Mouse (Mus musculus) lung, postnatal 4 days (tissue): ENCODE data around the gene Actn4.
A peak's percentile ranks its signal among the peaks of the same experiment; 100 is the strongest.

Source experiments
- DNase-seq, 2 experiments: peaks; one replicate each; pipeline ENCODE4 v3.0.0; 2021

Actn4 gene

DNA sequence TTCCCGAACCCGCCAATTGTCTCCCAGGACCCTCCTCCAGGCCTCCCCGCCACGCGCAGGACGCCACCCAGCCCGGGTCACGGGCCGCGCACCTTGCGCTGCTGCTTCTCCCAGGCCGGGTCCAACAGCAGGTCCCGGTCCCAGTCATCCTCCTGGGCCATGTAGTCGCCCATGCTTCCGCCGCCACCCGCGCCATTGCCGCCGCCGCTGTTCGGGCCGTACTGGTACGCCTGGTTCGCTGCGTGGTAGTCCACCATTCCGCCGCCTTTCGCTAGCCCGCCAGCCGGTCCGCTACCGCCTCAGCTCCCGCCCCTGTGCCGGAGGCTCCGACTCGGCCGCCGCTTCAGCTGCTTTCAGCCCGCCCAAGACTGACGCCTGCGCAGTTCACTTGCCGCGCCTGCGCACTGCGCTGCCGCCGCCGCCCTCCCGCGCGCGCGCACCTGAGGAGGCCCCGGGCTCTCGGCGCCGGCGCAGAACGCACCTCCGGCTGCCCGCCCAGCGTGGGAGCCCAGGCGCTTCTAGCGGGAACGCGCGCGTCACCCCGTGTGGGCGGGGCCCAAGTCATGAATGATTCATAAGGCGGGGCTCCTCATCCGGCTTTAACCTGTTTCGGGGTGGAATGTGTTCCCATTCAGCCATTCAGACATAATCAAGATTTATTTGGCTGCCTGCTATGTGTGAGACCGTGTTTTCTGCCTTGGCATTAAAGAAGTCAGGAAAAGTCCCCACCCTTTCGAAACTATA, at the start of gene Actn4:
Gene Actn4, minus strand, starts transcription at position 414 of the 744 bp plus-strand sequence.
- DNase-seq, result peak; percentile 99

DNA sequence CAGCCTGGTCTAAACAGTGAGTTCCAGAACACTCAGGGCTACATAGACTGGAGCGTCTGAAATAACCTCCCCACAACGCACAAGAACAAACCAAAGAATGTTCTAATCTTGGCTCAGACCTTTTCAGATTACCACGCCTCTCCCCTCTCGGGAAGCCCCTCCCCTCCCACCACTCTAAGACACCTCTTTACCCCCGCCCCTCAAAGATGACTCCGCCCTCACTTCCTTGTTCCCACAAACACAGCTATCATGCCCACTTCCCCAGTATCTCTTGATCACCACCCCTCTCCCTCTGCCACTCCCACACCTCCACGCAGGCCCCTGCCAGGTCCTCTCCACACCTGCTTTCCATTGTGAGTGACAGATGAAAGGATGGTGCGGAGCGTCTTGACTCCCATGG, 46.6 kb upstream of the Actn4 start:
- DNase-seq, result peak in 1 of 2 experiments; percentile 16

- peak in 1 of 2 experiments; percentile 24 for DNase-seq
These were observed 46.0 kb upstream of the Actn4 start for GRCm38 (mm10) chr7:29008171-29008570.

DNA sequence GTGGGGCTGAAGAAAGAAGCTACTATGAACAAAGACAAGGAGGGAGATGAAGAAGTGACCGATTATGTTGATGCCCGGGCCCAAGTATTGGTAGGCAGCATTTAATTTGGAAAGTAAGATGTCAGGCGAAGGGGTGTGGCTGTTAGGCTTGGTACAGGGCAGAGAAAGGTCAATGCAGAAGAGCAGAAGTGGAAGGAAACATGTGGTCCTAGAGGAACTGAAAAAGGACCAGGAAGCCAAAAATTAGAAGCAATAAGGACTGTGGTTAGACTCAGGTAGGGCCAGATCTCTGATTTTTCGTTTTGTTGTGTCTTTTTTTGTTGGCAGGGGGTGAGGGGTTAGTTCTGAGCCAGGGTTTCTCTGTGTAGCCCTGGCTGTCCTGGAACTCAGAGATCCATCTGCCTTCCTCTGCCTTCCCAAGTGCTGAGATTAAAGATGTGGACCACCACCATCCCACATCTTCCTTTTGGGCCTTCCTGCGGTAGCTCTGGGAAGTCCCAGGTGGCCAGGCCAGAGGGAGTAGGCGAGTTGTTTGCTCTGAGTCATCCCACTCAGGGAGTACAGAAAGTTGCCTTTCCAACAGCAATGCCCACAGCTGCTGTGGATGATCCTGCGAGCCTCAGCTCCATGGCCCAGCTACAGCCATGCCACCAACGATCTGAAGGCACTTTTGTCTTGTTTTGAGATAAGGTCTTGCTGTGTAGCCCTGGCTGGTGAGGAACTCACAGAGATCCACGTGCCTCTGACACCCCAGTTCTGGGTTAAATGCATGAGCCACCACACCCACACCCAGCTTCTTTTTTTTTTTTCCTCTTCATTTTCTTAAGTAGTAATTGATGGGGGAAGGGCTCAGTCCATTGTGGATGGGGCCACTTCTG, 45.3 kb upstream of the Actn4 start:
- no peak for DNase-seq

GRCm38 (mm10) chr7:29000651-29001605, 38.8 kb upstream of the Actn4 start:
- peak; percentile 80 to 87 for DNase-seq

- no peak for DNase-seq
These were observed 31.3 kb upstream of the Actn4 start for GRCm38 (mm10) chr7:28993402-28993801.

- no peak for DNase-seq
These were observed 30.9 kb upstream of the Actn4 start for GRCm38 (mm10) chr7:28992997-28993396.

DNA sequence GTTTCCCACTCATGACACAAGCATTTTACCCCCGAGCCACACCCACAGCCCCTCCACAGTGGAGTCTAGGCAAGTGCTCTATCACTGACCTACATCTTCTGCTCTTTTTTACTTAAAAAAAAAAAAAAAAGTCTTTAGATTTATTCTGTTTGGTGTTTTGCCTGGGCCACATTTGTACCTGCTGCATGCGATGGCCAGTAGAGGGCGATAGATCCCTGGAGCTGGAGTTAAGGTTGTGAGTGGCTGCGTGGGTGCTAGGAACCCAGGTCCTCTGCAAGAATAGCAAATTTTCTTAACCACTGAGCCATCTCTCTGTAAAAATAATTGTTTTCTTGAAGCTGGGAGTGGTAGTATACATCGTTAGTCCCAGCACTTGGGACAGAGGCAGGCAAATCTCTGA, 29.5 kb upstream of the Actn4 start:
- DNase-seq, result no peak

DNA sequence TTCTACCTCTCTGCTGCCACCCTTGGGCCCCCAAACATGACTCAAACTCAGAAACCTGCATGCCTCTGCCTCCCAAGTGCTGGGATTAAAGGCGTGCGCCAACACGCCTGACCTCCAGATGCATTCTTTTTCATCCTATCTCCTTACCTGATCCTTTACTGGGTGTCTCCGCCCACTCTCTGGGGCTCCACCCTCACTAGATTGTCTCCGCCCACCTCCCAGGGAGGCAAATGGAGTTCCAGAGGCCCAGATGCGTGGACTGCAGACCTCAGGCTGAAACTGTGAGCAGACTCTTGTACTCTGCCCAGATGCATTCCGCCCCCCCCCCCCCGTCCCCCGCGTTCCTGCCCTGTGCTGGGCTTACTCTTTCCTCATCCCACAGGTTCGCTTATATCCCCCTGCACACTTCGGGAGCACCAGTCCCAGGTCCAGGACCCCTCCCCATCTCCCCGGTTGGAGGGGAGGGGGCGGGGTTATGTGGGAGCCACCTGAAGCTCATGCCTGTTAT, 28.7 kb upstream of the Actn4 start:
- DNase-seq, result no peak

GRCm38 (mm10) chr7:28985207-28985606, 23.1 kb upstream of the Actn4 start:
- no peak for DNase-seq

DNA sequence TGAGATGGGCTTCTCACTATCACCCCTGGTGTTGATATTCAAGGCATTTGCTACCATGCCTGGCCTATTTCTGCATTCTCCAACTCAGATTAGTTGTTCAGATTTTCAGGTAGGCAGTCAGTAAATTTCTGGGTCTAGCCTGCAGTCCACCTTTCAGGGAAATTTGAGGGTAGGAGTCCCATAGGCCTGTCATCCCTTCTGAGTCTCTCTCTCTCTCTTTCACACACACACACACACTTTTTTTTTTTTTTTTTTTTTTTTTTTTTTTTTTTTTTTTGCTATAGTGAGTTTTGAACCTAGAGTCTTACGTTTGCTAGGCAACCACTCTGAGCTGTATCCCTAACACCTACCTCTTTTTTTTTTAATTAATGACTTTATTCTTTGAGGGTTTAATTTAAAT, 22.3 kb upstream of the Actn4 start:
- no peak for DNase-seq

- no peak for DNase-seq
These were observed 21.7 kb upstream of the Actn4 start for GRCm38 (mm10) chr7:28983849-28984248.

GRCm38 (mm10) chr7:28983141-28983564, 21.0 kb upstream of the Actn4 start:
- DNase-seq, result no peak

- peak; percentile 66 to 72 for DNase-seq
These were observed 20.3 kb upstream of the Actn4 start for GRCm38 (mm10) chr7:28982274-28983013.

GRCm38 (mm10) chr7:28981651-28982273, 19.6 kb upstream of the Actn4 start, which contains the start of the genes Eif3k and Map4k1:
Eif3k (minus strand) TSS chr7:28981864.
Map4k1 (plus strand) TSS chr7:28982050.
- DNase-seq, result peak; percentile 97

GRCm38 (mm10) chr7:28977556-28977955, 15.4 kb upstream of the Actn4 start:
- DNase-seq, result no peak

- DNase-seq, result no peak
These were observed 10.9 kb upstream of the Actn4 start for GRCm38 (mm10) chr7:28973025-28973424.

GRCm38 (mm10) chr7:28972542-28972985, 10.4 kb upstream of the Actn4 start:
- peak; percentile 81 to 87 for DNase-seq

DNA sequence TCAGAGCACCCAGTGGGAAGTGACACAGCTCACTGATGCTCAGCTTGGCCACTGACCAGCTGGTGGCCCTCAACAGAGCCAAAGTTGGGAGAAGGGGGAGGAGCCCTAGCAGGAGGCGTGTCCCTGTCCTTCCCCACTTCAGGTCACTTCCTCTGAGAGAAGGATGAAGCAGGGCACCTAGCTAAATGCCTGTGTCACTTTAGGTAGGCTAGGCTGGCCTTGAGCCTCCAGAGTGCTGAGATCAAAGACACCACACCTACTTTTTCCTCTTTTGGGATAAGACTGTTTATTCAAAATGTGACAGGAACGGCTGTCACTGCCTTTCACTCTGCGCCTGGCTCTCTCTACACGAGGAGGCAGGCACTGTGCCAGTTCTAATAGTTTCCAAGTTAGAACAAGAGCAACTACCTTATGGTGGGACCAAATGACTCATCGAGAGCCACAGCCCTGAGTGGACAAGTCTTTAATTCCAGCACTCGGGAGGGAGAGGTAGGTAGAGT, 9.7 kb upstream of the Actn4 start:
- DNase-seq, result peak; percentile 70 to 81

DNA sequence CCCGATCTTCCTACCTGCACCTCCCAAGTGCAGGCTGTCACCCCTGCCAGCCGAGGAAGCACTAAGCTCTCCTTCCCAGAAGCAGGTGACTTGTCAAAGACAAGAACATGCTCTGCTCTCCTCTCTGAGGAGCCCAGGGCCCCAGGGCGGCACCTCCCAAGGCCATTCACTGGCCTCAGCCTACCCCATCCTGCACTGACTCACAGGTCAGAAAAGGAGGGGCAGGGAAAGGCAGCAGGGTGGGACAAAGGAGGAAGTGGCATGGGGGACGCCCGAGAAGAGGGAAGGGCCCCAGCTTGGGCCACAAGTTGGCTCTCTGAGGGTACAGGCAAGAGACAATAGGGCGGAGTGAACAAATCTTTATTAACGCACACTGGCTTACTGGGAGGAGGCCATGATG, 8.9 kb upstream of the Actn4 start:
- peak in 1 of 2 experiments; percentile 41 for DNase-seq
